Mouse (Mus musculus): ENCODE measurements around the gene Tldc2. TPM values are rescaled to one million over a fixed set of nuclear protein-coding genes. Genes with fewer than 3 reads are reported as not detected.

Gene Tldc2
- 0.14 TPM in 1 of 2 replicates, not detected in the other for polyA plus RNA-seq (2012; rRNA removed)

DNA sequence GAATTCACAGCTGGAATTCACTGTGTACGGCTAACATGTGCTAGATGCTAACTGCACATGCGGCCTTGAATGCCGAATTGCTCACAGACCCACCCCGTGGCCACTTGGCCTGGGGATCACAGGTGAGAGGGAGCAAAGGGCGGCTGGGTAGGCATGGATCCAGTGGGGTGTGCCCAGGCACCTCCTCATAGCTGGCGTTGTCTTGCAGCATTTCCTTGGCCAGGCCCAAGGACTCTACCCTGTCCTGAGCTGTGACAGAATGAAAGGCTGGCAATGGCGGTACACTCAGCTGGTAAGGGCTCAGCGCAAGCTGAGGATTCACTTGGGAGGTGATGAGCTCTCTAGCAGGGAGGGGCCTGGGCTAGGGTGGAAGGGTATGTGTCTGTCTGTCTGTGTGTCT lies at the start of gene Tldc2:
Tldc2 (plus strand) TSS at position 260 of the 400 bp plus-strand sequence.

DNA sequence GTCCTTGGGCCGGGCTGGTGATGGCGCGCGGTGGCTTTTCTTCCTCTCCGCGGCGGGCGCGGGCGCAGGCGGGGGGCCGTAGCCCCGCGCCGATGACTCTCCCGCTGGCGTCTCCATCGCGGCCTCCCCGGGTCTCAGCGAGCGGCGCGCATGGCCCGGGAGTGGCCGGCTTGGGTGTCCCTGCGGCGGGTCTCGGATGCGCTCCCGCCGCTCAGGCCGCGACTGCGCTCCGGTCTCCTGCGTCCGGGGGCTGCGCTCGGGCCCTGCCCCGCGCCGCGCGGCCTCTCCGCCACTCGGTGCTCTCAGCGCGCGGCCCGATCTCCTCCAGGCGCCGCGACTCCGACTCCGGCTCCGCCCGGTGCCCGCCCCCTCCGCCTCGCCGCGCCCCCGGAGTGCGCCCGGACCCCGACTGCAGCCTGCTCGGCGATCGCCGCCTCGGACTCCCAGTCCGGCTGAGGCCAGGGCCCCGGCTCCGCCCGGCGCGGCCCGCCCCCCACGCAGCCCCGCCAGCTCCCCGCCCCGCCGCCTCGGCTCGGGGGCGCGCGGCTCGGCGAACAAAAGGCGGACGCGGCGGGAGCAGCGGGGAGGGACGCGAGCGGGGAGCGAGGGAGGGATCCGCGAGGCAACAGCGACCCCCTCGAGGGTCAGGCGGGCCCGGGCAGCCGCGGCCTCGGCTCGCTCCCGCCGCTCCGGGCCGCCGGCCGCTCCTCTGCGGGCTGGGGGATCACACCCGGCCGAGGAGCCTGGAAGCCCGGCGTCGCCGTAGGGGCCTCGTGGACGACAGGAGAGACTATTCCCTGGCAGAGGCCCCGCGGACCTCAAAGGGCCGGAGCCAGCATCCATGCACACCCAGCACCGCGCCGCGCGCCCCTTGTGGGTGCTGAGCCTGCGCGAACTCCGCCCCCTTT lies 7.8 kb upstream of the Tldc2 start, which contains the start of gene Soga1:
Soga1 (minus strand) TSS at position 462 of the 908 bp plus-strand sequence.

DNA sequence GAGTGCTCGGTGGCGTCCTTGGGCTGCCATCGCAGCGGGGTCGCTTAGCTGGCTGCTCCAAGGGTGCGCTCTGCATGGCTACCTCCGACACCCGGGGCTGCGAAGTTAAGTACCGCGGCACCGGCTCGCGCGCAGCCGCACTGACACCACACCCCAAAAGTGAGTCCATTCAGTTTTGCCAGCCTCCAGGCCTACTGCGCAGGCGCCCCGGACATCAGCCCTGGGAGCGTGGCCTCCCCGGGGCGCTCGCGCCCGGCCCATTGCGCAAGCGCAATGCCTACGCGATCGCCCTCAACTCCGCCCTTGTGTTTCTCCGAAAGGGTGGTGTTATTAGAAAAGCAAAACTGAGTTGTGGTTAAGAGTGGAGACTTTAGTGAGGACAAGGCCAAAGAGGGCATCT lies 48.2 kb downstream of the Tldc2 start, which contains the start of gene Samhd1:
Samhd1 (minus strand) TSS at position 252 of the 400 bp plus-strand sequence.

Other genes starting within 250 kb of the Tldc2 start
- gene Tgif2, start 247.0 kb upstream of the Tldc2 start, polyA plus RNA-seq (2012; rRNA removed) = 1.0 and 1.8 TPM in 2 replicates
- 0.23 TPM in 1 of 2 replicates, not detected in the other for gene 4930518I15Rik, start 229.1 kb upstream of the Tldc2 start, polyA plus RNA-seq (2012; rRNA removed)
- gene Rab5if, start 223.9 kb upstream of the Tldc2 start, polyA plus RNA-seq (2012; rRNA removed) = 48.9 and 114 TPM in 2 replicates
- gene Sla2, start 199.9 kb upstream of the Tldc2 start, polyA plus RNA-seq (2012; rRNA removed) = 0.04 and 0.11 TPM in 2 replicates
- gene Ndrg3, start 95.0 kb upstream of the Tldc2 start, polyA plus RNA-seq (2012; rRNA removed) = 12.9 and 15.8 TPM in 2 replicates
- gene Dsn1, start 79.9 kb upstream of the Tldc2 start, polyA plus RNA-seq (2012; rRNA removed) = 0.25 and 0.35 TPM in 2 replicates
- 2.6 and 3.6 TPM in 2 replicates for gene Soga1, start 7.8 kb upstream of the Tldc2 start, polyA plus RNA-seq (2012; rRNA removed)
- 9.4 and 11.1 TPM in 2 replicates for gene Samhd1, start 48.2 kb downstream of the Tldc2 start, polyA plus RNA-seq (2012; rRNA removed)
- 0.67 and 1.1 TPM in 2 replicates for gene Rbl1, start 117.5 kb downstream of the Tldc2 start, polyA plus RNA-seq (2012; rRNA removed)
- 102 and 109 TPM in 2 replicates for gene Rpn2, start 192.0 kb downstream of the Tldc2 start, polyA plus RNA-seq (2012; rRNA removed)
- 0.13 and 0.14 TPM in 2 replicates for gene Mroh8, start 192.5 kb downstream of the Tldc2 start, polyA plus RNA-seq (2012; rRNA removed)